Mouse (Mus musculus): ENCODE results near the gene Acer3.

Gene Acer3

DNA sequence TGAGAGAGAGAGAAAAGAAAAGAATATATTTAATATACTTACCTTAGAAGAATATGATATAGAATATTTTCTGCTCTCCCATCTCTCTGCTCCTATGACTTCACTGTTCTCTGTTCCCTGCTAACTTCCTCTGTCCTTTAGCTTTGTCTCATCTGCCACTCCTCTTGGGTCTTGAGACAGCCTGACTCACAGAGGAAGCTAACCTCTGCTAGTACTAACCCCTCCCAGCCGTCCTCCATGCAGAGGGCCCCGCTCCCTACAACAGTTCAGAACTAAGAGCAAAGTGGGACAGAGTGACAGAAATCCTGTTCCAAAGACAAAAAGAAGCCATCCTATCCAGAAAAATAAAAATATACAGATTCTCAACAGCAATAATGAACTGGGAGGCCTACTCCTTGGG, at the start of gene Acer3:
Gene Acer3 (minus strand): TSS at position 126 of the 400 bp plus-strand sequence.
- CTCF ChIA-PET, result interaction anchor here in 1 of 4 experiments (0.6 kb wide), 1 partner anchor 8 kb away, joined by 3 read pairs; no protein-coding TSS in a partner anchor
- POLR2A ChIA-PET, result no interaction called here

DNA sequence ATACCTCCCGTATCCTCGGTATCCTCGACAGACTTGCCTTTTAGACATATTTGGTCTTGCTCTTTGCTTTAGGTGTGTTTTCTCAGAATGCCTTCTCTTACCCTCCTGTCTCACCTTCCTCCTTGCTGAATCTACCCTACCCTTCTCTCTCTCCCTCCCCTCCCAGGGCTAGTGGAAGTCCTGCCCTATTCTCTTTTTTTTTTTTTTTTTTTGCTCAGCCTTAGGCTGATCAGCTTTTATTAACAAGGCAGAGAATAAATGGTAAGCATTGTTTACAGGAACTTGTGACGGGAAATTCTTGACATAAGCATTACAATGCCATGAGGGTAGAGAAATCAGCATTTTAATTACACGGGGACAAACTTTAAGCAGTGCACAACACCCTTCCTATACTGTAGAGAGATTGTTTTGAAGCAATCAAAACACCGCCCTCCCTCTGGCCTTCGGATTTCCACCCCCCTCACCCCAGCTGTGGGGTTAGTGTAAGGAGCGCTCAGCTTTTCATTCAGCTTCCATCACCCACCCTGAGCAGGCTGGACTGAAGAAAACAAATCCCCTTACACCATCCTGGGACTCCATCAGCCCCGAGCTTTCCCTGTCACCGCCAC, 48.9 kb upstream of the Acer3 start:
- ChIA-PET CTCF (interaction anchor here in 1 of 4 experiments (1.0 kb wide), 1 partner anchor 22 kb away, joined by 3 read pairs; no protein-coding TSS in a partner anchor), POLR2A (interaction anchor here (0.7 to 3.2 kb wide), 13 partner anchors 8 to 61 kb away, joined by 3 to 29 read pairs (median 4); partner anchors contain the start of gene Tsku (in 4 of the 4))

DNA sequence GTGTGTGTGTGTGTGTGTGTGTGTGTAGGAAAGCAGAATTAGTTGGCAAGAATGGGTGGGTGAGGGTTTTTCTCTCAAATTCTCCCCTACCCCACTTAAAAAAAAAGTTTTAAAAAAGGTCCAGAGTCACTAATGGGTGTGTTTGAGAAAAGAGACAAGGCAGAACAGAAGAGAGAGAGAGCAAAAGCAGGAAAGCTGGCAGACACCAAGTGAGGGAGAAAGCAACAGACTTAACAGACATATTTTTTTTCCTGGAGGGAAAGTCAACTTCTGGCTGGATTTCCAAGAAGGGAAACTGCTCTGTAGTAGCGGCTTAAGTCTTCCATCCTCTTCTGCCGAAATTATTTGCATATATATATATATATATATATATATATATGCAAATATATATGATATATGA, 40.7 kb upstream of the Acer3 start:
- ChIA-PET CTCF (interaction anchor here (0.6 to 1.3 kb wide), 18 partner anchors 12 to 495 kb away, joined by 3 to 12 read pairs (median 4); partner anchors contain the start of gene Emsy (in 1 of the 4)), POLR2A (interaction anchor here (0.6 to 2.3 kb wide), 45 partner anchors 8 to 1050 kb away, joined by 3 to 29 read pairs (median 4); partner anchors contain the start of genes Aamdc (in 1 of the 4) and Aqp11 (in 1 of the 4))

DNA sequence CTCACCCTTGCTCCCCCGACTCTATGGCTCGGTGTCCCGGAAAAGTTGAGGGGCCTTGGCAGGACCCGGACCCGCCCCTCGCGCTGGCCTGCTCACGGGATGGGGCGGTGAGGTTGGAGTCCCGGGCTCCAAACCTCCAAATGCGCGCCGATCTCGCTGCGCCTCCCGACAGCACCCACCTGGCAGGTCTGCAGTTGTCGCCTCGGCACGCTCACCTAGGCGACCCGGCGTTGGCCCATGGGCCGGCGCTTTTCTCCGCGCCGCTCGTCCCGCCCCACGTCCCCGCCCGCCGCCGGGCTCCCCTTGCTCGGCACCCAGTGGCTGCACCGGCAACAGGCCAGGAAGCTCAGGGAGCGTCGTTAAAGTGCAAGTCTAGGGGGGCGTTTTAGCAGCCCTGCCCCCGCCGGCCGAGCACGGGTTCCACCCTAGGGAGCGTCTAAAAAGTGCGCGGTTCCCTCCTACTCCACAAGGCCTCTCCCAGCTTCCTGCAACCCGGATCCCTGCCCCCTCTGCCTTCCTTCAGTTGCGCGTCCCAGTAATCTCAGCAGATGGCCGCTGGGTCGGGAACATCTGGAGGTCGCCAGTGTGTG, 40.1 kb upstream of the Acer3 start, which contains the start of gene Tsku:
Gene Tsku (minus strand): TSS at position 266 of the 590 bp plus-strand sequence.
- CTCF ChIA-PET, result interaction anchor here (0.6 to 1.3 kb wide), 18 partner anchors 11 to 495 kb away, joined by 3 to 12 read pairs (median 4); partner anchors contain the start of gene Emsy (in 1 of the 4)
- POLR2A ChIA-PET, result interaction anchor here (0.6 to 2.3 kb wide), 45 partner anchors 9 to 1049 kb away, joined by 3 to 29 read pairs (median 4); partner anchors contain the start of genes Aamdc (in 1 of the 4), Aqp11 (in 1 of the 4) and Thap12 (in 1 of the 4)

DNA sequence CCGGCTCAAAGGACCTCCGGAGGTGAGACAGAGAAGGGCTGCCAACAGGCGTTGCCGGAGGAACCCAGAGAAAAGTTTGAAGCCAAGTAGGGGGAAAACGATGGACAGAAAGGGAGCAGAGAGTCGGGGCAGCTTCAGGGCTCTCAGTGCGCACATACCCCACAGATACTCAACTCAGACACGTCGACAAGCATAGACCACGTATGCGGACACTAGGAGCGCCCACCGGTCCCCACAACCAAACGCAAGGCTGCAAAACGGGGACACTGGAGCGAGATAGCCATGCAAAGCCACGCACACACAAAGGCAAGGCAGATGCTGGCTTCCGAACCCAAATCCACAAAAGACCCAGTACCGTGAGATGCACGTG, 39.6 kb upstream of the Acer3 start:
- ChIA-PET CTCF (interaction anchor here in 2 of 4 experiments (0.9 to 3.5 kb wide), 4 partner anchors 13 to 77 kb away, joined by 4 to 12 read pairs (median 9); no protein-coding TSS in a partner anchor), POLR2A (interaction anchor here (0.6 to 2.3 kb wide), 24 partner anchors 8 to 343 kb away, joined by 3 to 29 read pairs (median 5); partner anchors contain the start of gene Thap12 (in 1 of the 4))

DNA sequence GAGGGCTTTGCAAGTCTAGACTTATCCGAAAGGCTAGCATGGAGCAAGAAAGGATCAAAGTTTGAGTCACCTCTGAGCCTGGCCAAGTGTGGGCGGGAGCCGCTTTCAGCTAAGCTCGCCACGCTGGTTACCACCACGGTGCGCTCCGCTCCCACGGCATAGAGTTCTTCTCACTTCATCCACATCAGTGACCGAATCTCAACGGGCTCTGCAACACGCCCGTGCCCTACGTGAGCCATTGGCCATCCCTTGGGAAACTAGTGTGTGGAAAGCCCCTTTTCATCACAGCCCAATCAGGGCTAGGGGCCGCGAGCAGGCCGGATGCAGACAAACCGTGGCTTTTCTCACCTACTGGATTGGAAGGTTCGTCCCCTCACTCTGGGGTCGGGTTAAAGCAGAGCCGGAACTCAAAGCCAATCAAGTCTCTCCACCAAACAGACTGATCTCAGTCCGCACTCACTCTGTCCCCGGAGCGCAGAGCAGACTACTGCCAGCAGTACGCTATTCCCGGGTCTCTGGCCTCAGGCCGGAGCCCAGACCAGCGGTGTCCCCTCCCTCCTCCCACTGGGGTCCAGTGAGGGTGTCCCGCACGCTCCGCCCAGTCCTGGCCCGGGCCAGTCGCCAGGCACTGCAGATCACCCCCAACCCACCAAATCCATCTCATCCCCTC, 39.1 kb upstream of the Acer3 start:
- ChIA-PET POLR2A (interaction anchor here (0.6 to 2.3 kb wide), 10 partner anchors 8 to 641 kb away, joined by 3 to 29 read pairs (median 4); no protein-coding TSS in a partner anchor), CTCF (interaction anchor here in 3 of 4 experiments (0.8 to 3.5 kb wide), 5 partner anchors 12 to 35 kb away, joined by 4 to 11 read pairs (median 4); no protein-coding TSS in a partner anchor)

DNA sequence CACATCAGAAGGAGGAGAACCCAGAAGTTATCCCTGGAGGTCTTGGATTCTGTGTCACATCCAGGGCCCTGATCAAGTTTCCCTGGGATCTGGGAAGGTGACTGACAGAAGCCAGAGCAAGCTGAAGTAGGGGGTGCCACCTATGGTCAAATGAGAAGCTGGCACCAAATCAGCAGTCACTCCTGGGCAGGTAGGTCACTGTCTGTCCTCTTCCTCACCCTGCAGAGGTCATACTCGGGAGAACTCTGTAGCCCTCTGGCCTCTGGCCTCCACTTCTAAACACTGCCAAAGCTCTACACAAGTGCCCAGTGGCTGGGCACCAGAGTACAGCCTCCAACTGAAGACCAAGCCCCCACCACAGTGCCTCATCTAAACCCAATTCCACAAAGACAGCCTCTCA, 37.0 kb upstream of the Acer3 start:
- ChIA-PET POLR2A (interaction anchor here in 1 of 4 experiments (0.7 kb wide), 1 partner anchor 61 kb away, joined by 4 read pairs; no protein-coding TSS in a partner anchor), CTCF (interaction anchor here in 3 of 4 experiments (0.5 to 3.5 kb wide), 5 partner anchors 8 to 184 kb away, joined by 3 to 16 read pairs (median 4); no protein-coding TSS in a partner anchor)

DNA sequence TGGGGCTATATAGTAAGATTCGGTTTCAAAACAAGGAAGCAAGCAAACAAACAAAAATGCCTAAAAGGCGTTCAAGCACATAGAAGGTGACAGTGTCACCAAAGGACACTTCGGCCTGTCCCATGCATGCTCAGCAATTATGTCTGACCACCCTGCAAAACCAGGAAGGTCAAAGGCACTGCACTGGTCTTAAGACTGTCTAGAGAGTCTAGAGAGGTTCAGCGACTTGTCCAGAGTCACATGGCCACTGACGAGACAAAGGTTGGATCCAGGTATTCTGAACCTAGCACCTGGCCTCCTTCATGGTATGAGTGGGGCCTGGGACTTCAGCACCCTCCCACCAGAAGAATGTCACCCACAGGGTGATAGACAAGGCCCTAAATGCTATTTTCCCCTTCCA, 36.3 kb upstream of the Acer3 start:
- ChIA-PET CTCF (interaction anchor here in 3 of 4 experiments (1.0 to 3.5 kb wide), 4 partner anchors 9 to 16 kb away, joined by 3 to 16 read pairs (median 7); no protein-coding TSS in a partner anchor), POLR2A (no interaction called here)

DNA sequence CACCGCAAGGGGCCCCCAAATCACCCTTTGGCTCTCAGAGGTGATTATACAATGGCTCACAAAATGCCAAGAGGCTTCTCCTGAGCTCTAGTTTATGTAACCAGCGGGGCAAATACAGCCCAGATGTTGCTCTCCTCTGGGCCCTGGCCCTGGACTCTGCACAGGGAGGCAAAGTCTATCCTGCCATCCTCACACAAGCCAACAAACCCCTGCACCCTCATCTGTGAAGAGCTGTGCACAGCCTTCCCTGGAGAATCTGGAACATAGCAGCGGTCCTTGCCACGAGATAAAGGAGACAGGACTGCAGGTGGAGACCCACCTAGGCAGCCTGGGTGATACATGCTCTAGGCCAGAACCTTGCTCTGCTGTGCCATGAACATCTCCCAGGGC, 33.9 kb upstream of the Acer3 start:
- POLR2A ChIA-PET, result interaction anchor here in 2 of 4 experiments (0.6 kb wide), 2 partner anchors 35 to 46 kb away, joined by 3 to 4 read pairs; no protein-coding TSS in a partner anchor

DNA sequence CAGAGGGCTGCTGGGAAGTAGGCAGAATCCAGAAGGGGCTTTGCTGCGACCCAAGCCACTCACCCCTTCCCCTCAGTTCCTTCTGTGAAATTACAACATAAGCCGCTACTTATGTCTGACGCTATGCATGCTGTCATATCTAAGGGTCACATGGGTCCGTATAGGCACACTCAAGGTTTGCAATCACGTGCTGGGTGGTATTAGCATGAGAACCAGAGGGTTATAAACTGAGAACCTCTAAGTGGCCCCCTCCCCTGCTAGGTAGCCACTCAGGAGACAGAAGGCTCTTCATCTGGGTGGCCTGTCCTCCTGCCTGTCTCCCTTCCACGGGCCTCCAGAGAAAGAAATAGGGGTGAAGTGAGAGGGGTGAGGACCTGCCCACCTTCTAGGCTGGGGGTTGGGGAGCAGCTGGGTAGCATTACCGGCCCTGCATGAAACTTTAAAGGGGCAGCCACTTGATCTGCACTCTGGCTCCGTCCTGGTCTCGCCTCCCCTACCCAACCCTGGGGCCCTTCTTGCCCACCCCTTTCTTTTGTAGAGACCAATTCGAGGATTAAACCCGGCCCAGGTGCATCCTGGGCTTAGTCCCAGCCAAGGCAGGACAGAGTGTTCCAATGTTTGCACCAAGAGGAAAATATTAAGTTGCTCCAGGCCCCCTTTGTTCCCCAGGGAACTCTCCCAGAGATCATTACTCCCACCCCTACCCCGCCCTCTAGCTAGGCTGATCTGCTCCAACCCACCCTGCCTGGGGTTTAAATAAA, 33.3 kb upstream of the Acer3 start:
- POLR2A ChIA-PET, result interaction anchor here in 2 of 4 experiments (0.6 kb wide), 2 partner anchors 36 to 46 kb away, joined by 3 to 4 read pairs; no protein-coding TSS in a partner anchor
- CTCF ChIA-PET, result interaction anchor here in 1 of 4 experiments (1.0 kb wide), 1 partner anchor 13 kb away, joined by 3 read pairs; no protein-coding TSS in a partner anchor

More for the DNA sequence above, 33.9 kb upstream of the Acer3 start:
- CTCF ChIA-PET, result interaction anchor here in 1 of 4 experiments (1.0 kb wide), 1 partner anchor 14 kb away, joined by 3 read pairs; no protein-coding TSS in a partner anchor

DNA sequence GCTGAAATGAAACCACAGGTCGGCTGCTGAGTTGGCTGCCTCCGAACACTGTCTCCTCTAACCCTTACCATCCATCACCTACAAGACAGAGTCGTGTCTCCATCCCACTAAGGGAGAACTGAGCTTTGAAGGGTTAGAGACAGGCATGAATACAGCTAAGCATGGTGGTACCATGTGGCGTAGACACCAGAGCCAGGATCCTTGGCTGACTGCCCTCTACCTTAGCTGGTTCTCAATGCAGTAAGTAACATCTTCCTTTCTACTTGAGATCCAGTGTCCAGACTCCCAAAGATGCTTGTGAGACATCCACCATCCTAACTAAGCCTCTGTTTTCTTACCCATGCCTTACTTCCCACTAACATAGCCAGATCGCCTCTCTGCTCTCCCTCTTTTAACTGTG, 32.6 kb upstream of the Acer3 start:
- CTCF ChIA-PET, result interaction anchor here in 1 of 4 experiments (0.5 to 1.0 kb wide), 2 partner anchors 12 to 90 kb away, joined by 3 read pairs; no protein-coding TSS in a partner anchor
- POLR2A ChIA-PET, result interaction anchor here in 1 of 4 experiments (1.8 kb wide), 1 partner anchor 7 kb away, joined by 6 read pairs; the partner anchor contains the start of gene Tsku

DNA sequence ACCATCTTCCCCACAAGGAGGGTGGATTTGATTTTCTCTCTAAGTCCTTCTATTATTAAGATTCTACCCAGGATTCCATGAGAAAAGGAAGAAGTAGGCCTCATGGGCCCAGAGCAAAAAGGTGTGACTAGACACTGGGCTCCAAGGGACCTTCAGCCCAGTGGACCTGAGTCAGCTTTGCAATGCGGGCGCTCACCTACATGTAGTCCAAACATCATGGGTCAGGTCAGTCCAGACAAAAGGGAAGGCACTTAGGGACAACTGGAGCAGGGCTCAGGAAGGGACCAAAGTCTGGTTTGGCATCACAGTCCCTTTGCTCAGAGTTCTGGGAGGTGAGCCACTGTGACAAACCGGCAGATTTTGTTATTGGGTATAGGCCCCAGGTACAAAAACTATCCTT, 30.5 kb upstream of the Acer3 start:
- POLR2A ChIA-PET, result interaction anchor here in 3 of 4 experiments (0.5 to 1.8 kb wide), 6 partner anchors 8 to 73 kb away, joined by 3 to 11 read pairs (median 6); partner anchors contain the start of gene Tsku (in 2 of the 3)
- CTCF ChIA-PET, result interaction anchor here in 3 of 4 experiments (0.6 to 1.9 kb wide), 7 partner anchors 10 to 161 kb away, joined by 3 to 8 read pairs (median 3); no protein-coding TSS in a partner anchor

DNA sequence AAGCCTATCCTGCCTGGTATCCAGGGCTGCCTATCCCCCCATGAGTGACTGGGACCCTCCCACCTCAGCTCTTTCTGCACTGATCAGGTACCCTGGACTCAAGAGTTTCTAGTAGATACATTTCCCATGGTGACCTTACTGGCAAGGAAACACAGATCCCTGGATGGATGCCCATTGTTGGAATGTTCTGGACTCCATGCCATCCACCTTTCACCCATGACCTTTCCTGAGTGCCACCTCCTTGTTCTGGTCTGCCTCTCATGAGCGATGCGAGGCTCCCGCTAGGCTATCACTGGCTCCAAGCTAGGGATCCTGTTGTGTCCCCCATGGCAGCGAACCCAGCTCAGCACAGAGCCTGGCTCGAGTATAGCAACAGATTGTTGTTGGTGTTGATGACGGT, 28.8 kb upstream of the Acer3 start:
- ChIA-PET CTCF (interaction anchor here in 3 of 4 experiments (0.5 to 2.8 kb wide), 11 partner anchors 8 to 171 kb away, joined by 3 to 16 read pairs (median 4); partner anchors contain the start of gene Tsku (in 1 of the 3)), POLR2A (interaction anchor here in 2 of 4 experiments (0.9 to 2.0 kb wide), 2 partner anchors 11 to 73 kb away, joined by 3 to 6 read pairs; partner anchors contain the start of gene Tsku (in 1 of the 2))

DNA sequence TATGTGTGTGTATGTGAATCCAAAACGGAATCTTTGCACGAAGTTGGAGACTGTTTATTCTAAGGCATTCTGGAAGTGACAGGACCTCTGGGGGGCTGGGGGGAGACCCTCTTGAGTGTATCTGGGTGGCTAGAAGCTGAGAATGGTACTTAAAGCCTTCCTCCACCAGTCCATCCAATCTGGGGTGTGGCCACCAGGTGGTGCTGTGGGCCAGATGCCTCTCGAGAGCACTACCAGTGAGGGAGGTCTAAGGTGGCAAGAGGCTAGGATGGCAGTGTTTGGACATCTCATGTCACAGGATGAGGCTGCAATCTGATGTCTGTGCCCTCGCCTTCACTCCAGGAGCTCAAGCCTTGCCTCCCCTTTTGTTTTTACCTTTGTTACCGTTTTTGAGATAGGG, 28.1 kb upstream of the Acer3 start:
- POLR2A ChIA-PET, result interaction anchor here in 2 of 4 experiments (1.2 to 2.0 kb wide), 3 partner anchors 10 to 74 kb away, joined by 4 to 13 read pairs (median 6); partner anchors contain the start of gene Tsku (in 1 of the 2)

DNA sequence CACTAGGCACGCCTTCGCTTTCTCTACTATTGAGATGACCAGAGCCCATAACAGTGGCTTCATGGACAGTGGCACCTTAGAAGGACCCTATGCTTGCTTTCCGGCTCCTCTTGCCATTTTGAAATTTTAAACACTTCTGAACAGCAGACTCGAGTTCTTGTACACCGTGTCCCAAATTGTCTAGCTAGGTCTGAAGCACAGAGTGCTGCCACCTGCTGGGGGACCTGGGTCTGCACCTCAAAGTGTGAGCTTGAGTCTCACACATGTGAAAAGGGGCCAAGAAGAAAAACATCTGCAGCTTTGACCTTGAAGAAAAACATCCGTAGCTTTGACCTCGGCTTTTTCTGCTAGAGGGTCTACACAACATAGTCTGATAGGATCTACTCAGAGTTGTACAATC, 27.0 kb upstream of the Acer3 start:
- POLR2A ChIA-PET, result interaction anchor here in 3 of 4 experiments (0.7 to 2.0 kb wide), 12 partner anchors 12 to 220 kb away, joined by 3 to 13 read pairs (median 3); partner anchors contain the start of gene Tsku (in 3 of the 3)

More for the DNA sequence above, 28.1 kb upstream of the Acer3 start:
- CTCF ChIA-PET, result interaction anchor here (0.5 to 2.8 kb wide), 32 partner anchors 8 to 913 kb away, joined by 3 to 16 read pairs (median 4); partner anchors contain the start of genes Tsku (in 2 of the 4) and Capn5 (in 1 of the 4)

DNA sequence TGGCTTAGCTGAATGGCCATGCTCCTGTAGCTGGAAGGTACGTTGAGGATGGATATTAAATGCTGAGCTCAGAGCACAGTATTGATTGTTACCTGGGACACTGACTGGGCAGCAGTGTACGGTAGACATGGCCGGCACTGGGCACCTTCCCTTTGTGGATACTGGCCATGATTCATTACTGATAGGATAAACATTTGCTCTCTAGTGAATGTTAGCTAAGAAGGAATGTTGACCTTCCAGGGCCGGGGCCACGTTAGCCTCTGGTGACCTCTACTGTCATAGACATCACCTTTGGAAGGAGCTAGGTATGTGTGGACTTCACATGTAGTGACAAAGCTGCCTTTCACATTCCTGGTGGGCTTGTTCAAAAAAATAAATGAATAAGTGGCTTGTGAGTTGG, 26.5 kb upstream of the Acer3 start:
- POLR2A ChIA-PET, result interaction anchor here in 3 of 4 experiments (0.7 to 2.0 kb wide), 12 partner anchors 13 to 220 kb away, joined by 3 to 13 read pairs (median 3); partner anchors contain the start of gene Tsku (in 3 of the 3)
- CTCF ChIA-PET, result interaction anchor here (0.6 to 2.8 kb wide), 60 partner anchors 9 to 1332 kb away, joined by 3 to 16 read pairs (median 4); partner anchors contain the start of genes Tsku (in 2 of the 4), Capn5 (in 1 of the 4) and Gucy2d (in 1 of the 4)

More for the DNA sequence above, 27.0 kb upstream of the Acer3 start:
- CTCF ChIA-PET, result interaction anchor here (0.5 to 2.8 kb wide), 78 partner anchors 8 to 1331 kb away, joined by 3 to 16 read pairs (median 4); partner anchors contain the start of genes Tsku (in 3 of the 4), Capn5 (in 1 of the 4) and Gucy2d (in 1 of the 4)
